Comparison of ENCODE assay signal across 10 mouse cellular contexts in the genomic region with DNA sequence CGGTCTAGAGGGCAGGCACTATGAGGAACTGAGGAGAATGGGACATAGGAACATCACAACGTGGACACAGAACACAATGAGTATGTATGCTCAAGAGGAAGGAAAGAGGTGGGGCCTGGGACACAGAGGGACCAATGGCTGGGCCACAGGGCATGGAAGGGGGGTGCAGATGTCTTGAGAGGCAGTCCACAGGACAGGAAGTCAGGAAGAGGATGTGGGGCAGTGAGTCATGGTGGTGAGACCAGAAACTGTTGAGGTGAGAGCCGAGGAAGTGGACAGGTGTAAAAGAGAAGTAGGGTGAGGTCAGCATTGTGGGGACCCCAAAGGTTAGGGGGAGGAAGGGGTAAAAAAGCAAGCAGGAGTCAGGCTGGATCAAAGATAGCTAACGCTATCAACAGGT. TPM values are rescaled to one million over a fixed set of nuclear protein-coding genes. Genes with fewer than 3 reads are reported as not detected.
A peak's percentile ranks its signal among the peaks of the same experiment; 100 is the strongest.
DNase-seq lines count a peak whose midpoint lies in the region; ATAC-seq and TF ChIP-seq lines count a peak whose summit lies in the region.
"Had no signal": no experiment of that assay in that cellular context is flagged by ENCODE, and none has a peak within 500 bp of the region (broad histone marks: within the 10 kb centered on the region; RNA-seq: fewer than 3 reads in every experiment).

No protein-coding gene starts in this region.

- no peaks in the 10 kb centered on the region for H3K27me3 ChIP-seq in C2C12 (ENCODE audit: control insufficient read depth, insufficient read depth, insufficient read length)
- H3K27me3 ChIP-seq in hindbrain, embryonic 16.5 days (replicated peaks; ENCODE audit: control insufficient read depth, insufficient read depth, low read length), result no peaks in the 10 kb centered on the region
- H3K27me3 ChIP-seq: limb, embryonic 15.5 days had no signal

- H3K4me3 ChIP-seq in C2C12 (ENCODE audit: insufficient read depth, poor library complexity, severe bottlenecking), result no peak overlapping the region
- no peak overlapping the region for H3K4me3 ChIP-seq in ES-E14 (ENCODE audit: insufficient read depth in 1 of 2, low read depth in 1 of 2, low read length in 2 of 2, poor library complexity in 1 of 2, severe bottlenecking in 1 of 2)
- H3K4me3 ChIP-seq in hindbrain, embryonic 16.5 days (ENCODE audit: low read length), result no peak overlapping the region
- H3K4me3 ChIP-seq: limb, embryonic 15.5 days had no signal

- 0 out of 2 replicates have a peak overlapping the region, but pooled peaks have one; percentile 10 for H3K9ac ChIP-seq in ES-E14 (ENCODE audit: insufficient read depth, low read depth, low read length, poor library complexity, severe bottlenecking)
- H3K9ac ChIP-seq in hindbrain, embryonic 16.5 days (ENCODE audit: low read depth, low read length), result no peak overlapping the region
- H3K9ac ChIP-seq: limb, embryonic 15.5 days had no signal

- H3K79me2 ChIP-seq in C2C12 (ENCODE audit: control insufficient read depth, insufficient read depth), result peaks cover 39% of the 10 kb centered on the region

- no peak for DNase-seq in ES-E14 (ENCODE audit: low read depth, low spot score)
- peak; percentile 35 to 60 for DNase-seq in kidney, postnatal 36 days
- DNase-seq in layer of hippocampus, adult 11-12 months (ENCODE audit: low spot score), result no peak
- DNase-seq in cerebellum, adult 18-20 months, result no peak
- DNase-seq: cerebellum, adult 11 months had no signal

- H3K9me3 ChIP-seq in ES-E14 (ENCODE audit: control insufficient read depth, insufficient read depth, low read depth, low read length), result no peaks in the 10 kb centered on the region
- H3K9me3 ChIP-seq in hindbrain, embryonic 16.5 days (ENCODE audit: control insufficient read depth, low read length), result no peaks in the 10 kb centered on the region
- H3K9me3 ChIP-seq: limb, embryonic 15.5 days had no signal

- peak; percentile 98 for ATAC-seq in neutrophil, adult 5-6 weeks (ENCODE audit: extremely low read depth, insufficient number of reproducible peaks, low FRiP score, poor library complexity, severe bottlenecking)
- no peak for ATAC-seq in hindbrain, embryonic 16.5 days

- H3K4me2 ChIP-seq in hindbrain, embryonic 16.5 days (ENCODE audit: low read length), result no peak overlapping the region
- H3K4me2 ChIP-seq: limb, embryonic 15.5 days had no signal

- in situ Hi-C loops in ES-E14 (cut with MboI; ENCODE audit: low sequenced_read_pairs in 2 of 2, unreplicated experiment in 2 of 2), result no loop called here

- H3K27ac ChIP-seq in ES-E14 (ENCODE audit: insufficient read depth, low read depth, low read length, poor library complexity, severe bottlenecking), result no peak overlapping the region
- no peak overlapping the region for H3K27ac ChIP-seq in hindbrain, embryonic 16.5 days (ENCODE audit: low read depth, low read length)
- H3K27ac ChIP-seq: limb, embryonic 15.5 days had no signal

- H3ac ChIP-seq in C2C12 (ENCODE audit: control insufficient read depth, insufficient read length, low read depth), result no peak overlapping the region

- peaks cover 5% of the 10 kb centered on the region for H3K79me3 ChIP-seq in C2C12 (ENCODE audit: low read depth)

- H3K36me3 ChIP-seq in C2C12 (ENCODE audit: control insufficient read depth, insufficient read depth) (peaks cover 4% of the 10 kb centered on the region), ES-E14 (ENCODE audit: control insufficient read depth, insufficient read depth, low read length, poor library complexity, severe bottlenecking) (no peaks in the 10 kb centered on the region)
- no peaks in the 10 kb centered on the region for H3K36me3 ChIP-seq in hindbrain, embryonic 16.5 days (ENCODE audit: control insufficient read depth, insufficient read depth, low read length)
- H3K36me3 ChIP-seq: limb, embryonic 15.5 days had no signal

- TF ChIP-seq CTCF in C2C12 (IDR thresholded peaks at IDR 0.05; ENCODE audit: control insufficient read depth, insufficient read depth, insufficient read length), result no peak

- H3K4me1 ChIP-seq in ES-E14 (ENCODE audit: control insufficient read depth in 2 of 2, insufficient read depth in 2 of 2, low read length in 2 of 2, poor library complexity in 1 of 2), result peaks cover 4 to 10% of the 10 kb centered on the region in 2 experiments; a peak in 1 of 4 replicates
- H3K4me1 ChIP-seq in hindbrain, embryonic 16.5 days (ENCODE audit: control insufficient read depth, insufficient read depth, low read depth, low read length), result no peaks in the 10 kb centered on the region; the same call in 1 of the 2 replicates

- WGBS in hindbrain, embryonic 16.5 days, result 82% methylated on average over 4 of the region's 4 CpGs

TF ChIP-seq in C2C12, 6 proteins besides CTCF, POLR2A, EP300 and RAD21:
- TF ChIP-seq MAX (IDR thresholded peaks at IDR 0.05), result no peak
- TF ChIP-seq USF1 (IDR thresholded peaks at IDR 0.05; ENCODE audit: low read depth), result no peak
- peak; percentile 47 for TF ChIP-seq MYOD1 (IDR thresholded peaks at IDR 0.05; ENCODE audit: control insufficient read depth, insufficient read length, low read depth)

TF ChIP-seq in ES-E14, 5 proteins besides CTCF, POLR2A, EP300 and RAD21:
- TF ChIP-seq MAFK (IDR thresholded peaks at IDR 0.05; ENCODE audit: insufficient read depth, low read depth, low read length) (no peak), ZC3H11A (IDR thresholded peaks at IDR 0.05; ENCODE audit: borderline replicate concordance, low read depth, low read length) (no peak), CHD2 (IDR thresholded peaks at IDR 0.05; ENCODE audit: low read depth, low read length) (no peak), HCFC1 (IDR thresholded peaks at IDR 0.05; ENCODE audit: borderline replicate concordance, insufficient read depth, low read length) (no peak), ZNF384 (IDR thresholded peaks at IDR 0.05; ENCODE audit: low read depth, low read length) (no peak)

RNA-seq across cellular contexts. Expression of gene Hip1, which starts 7.6 kb away (rescaled TPM):
- polyA plus RNA-seq in C2C12 (2012; fragmentation: generic; extraction: Trizol), result 38.2 TPM
- total RNA-seq in ES-E14 (2012; rRNA removed), result 42.9 and 55.5 TPM in 2 replicates
- total RNA-seq in neutrophil, adult 5-6 weeks (2017), result 51.2 and 64.4 TPM in 2 replicates
- 35.3 and 44.6 TPM in 2 replicates for polyA plus RNA-seq in hindbrain, embryonic 16.5 days (2015; fragmentation: Nextera tagmentation; extraction: Ambion mirVana)

RNA-seq across cellular contexts. Expression of gene Ccl26, which starts 26.0 kb away (rescaled TPM):
- not detected for polyA plus RNA-seq in C2C12 (2012; fragmentation: generic; extraction: Trizol)
- total RNA-seq in ES-E14 (2012; rRNA removed), result not detected in 2 replicates
- not detected in 2 replicates for total RNA-seq in neutrophil, adult 5-6 weeks (2017)
- not detected in 2 replicates for polyA plus RNA-seq in hindbrain, embryonic 16.5 days (2015; fragmentation: Nextera tagmentation; extraction: Ambion mirVana)
- polyA plus RNA-seq: gonadal fat pad, adult 2 months; limb, embryonic 15.5 days had no signal

RNA-seq across cellular contexts. Expression of gene Ccl24, which starts 35.5 kb away (rescaled TPM):
- not detected for polyA plus RNA-seq in C2C12 (2012; fragmentation: generic; extraction: Trizol)
- not detected in 2 replicates for total RNA-seq in ES-E14 (2012; rRNA removed)
- not detected in 2 replicates for total RNA-seq in neutrophil, adult 5-6 weeks (2017)
- polyA plus RNA-seq in hindbrain, embryonic 16.5 days (2015; fragmentation: Nextera tagmentation; extraction: Ambion mirVana), result 2.1 and 2.4 TPM in 2 replicates

Comparison
In these comparisons a context has a peak if more than half of its experiments do, and no peak if none do; other contexts are left out.
1. DNase-seq: peak in kidney, postnatal 36 days (2 of 2); none in ES-E14 (single experiment), layer of hippocampus, adult 11-12 months (single experiment) and cerebellum, adult 18-20 months (0 of 2).